Mouse (Mus musculus): Measurements from ENCODE around the gene Thra. TPM values are rescaled to one million over a fixed set of nuclear protein-coding genes. Genes with fewer than 3 reads are reported as not detected.

Thra gene
- polyA plus RNA-seq, 1 experiment from 2014 or later, result 106 TPM

DNA sequence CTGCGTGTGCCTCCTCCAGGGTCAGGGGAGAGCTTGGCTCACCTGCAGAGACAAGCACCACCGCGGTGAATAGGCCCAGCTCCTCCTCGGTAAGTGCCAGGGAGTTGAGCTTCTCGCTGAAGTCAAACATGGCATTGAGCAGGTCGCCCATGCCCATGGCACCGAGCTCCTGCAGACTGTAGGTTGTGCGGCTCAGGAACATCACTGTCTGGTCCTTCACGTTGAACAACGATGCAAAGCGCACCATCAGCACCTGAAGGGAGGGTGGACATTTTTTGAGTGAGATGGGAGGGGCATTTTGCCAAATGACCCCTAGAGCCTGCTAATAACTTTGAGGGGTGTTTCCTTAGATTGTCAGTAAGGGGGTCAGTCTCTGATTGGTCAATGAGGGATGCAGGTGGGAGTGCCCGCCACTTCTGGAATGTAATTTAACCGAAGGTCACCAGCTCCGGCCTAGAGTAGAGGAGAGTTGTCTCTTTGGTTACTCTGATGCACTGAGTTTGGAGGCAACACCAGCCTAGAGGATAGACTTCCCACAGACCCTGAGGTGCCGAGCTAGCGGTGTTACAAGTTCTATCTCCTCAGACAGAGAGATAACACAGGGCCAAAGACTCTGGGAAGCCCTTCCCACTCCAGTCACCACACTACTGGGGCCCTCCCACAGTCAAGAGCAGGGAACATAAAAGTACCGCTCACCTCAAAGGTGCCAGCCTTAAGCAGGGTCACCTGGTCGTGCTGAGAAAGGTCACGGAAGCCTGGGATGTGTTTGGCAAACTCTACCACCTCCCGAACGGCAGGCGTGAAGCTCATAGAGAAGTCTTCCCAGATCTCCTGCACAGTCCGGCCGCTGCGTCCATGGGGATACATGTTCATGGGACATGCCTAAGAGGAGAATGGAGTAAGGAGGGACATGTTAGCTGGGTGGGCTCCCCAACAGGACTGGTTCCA is 28.8 kb downstream of the Thra start:
- Histone ChIP-seq H3K27ac (peak overlapping the region; percentile 81; the same call in 1 of the 2 replicates), H3K36me3 (peaks cover 52% of the 10 kb centered on the region), H3K4me1 (replicated peaks) (peaks cover 66% of the 10 kb centered on the region), H3K4me2 (replicated peaks) (peak overlapping the region; percentile 45), H3K27me3 (no peaks in the 10 kb centered on the region), H3K4me3 (replicated peaks) (peak overlapping the region; percentile 17; the same call in 1 of the 2 replicates), H3K9ac (replicated peaks) (no peak overlapping the region), H3K9me3 (no peaks in the 10 kb centered on the region)
- no peak for ATAC-seq
- WGBS, result 92% methylated on average over 25 of the region's 25 CpGs

- Histone ChIP-seq H3K27me3 (no peaks in the 10 kb centered on the region), H3K4me3 (replicated peaks) (no peak overlapping the region), H3K9me3 (no peaks in the 10 kb centered on the region), H3K36me3 (peaks cover 43% of the 10 kb centered on the region), H3K4me1 (replicated peaks) (peaks cover 66% of the 10 kb centered on the region), H3K27ac (no peak overlapping the region), H3K4me2 (replicated peaks) (no peak overlapping the region), H3K9ac (replicated peaks) (no peak overlapping the region)
- ATAC-seq, result no peak
- WGBS, result 95% methylated on average over 26 of the region's 26 CpGs
These were observed 29.9 kb downstream of the Thra start for GRCm38 (mm10) chr11:98770096-98770975.

DNA sequence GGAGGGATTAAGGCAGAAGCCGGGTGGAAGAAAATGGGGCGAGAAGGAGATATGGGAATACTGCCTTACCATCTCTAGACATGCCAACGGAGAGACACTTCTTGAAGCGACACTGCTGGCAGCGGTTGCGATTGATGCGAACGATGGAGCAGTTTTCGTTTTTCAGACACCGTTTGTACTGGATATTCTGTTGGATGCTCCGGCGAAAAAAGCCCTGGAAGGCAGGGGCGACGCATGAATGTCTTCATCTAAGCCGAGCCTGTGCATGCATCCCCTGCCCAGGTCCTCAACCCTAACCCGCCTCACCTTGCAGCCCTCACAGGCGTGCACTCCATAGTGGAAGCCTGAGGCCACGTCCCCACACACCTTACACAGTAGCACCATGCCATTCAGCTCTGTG is 30.7 kb downstream of the Thra start:
- Histone ChIP-seq H3K27ac (no peak overlapping the region; the same call in 1 of the 2 replicates), H3K9me3 (no peaks in the 10 kb centered on the region), H3K4me2 (replicated peaks) (no peak overlapping the region), H3K27me3 (no peaks in the 10 kb centered on the region), H3K9ac (replicated peaks) (no peak overlapping the region), H3K4me3 (replicated peaks) (no peak overlapping the region), H3K36me3 (peaks cover 38% of the 10 kb centered on the region), H3K4me1 (replicated peaks) (peaks cover 66% of the 10 kb centered on the region)
- no peak for ATAC-seq
- 92% methylated on average over 18 of the region's 18 CpGs for WGBS

GRCm38 (mm10) chr11:98771844-98772525 is 31.5 kb downstream of the Thra start:
- Histone ChIP-seq H3K4me1 (replicated peaks) (peaks cover 66% of the 10 kb centered on the region), H3K4me2 (replicated peaks) (no peak overlapping the region), H3K9me3 (no peaks in the 10 kb centered on the region), H3K4me3 (replicated peaks) (no peak overlapping the region), H3K27ac (no peak overlapping the region), H3K9ac (replicated peaks) (no peak overlapping the region), H3K36me3 (peaks cover 38% of the 10 kb centered on the region), H3K27me3 (no peaks in the 10 kb centered on the region)
- no peak for ATAC-seq
- WGBS, result 98% methylated on average over 11 of the region's 11 CpGs

DNA sequence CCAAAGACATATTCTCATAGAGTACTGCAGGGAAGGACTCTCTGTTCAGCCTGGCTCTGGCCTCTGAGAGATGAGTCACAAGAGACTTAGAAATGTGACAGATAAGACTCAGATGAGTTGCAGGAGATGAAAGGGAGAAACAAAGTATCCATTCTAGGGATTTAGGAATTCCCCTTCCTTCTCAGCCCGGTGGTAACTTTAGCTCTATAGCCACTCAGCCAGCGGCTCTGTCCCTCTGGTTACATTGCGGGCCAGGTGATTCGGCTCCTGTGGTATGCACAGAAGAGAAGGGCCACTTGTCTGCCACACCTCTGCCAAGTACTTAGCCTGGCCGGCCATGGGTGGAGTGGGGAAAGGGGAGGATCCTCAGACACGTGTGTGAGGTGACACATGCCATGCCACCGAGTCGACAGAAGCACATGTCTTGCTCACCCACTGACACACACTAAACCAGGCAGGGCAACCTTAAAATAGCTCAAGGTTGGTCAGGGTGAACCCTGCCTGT is 32.3 kb downstream of the Thra start:
- Histone ChIP-seq H3K4me1 (replicated peaks) (peaks cover 63% of the 10 kb centered on the region), H3K4me3 (replicated peaks) (no peak overlapping the region), H3K36me3 (peaks cover 38% of the 10 kb centered on the region), H3K9ac (replicated peaks) (no peak overlapping the region), H3K4me2 (replicated peaks) (no peak overlapping the region), H3K27ac (no peak overlapping the region), H3K9me3 (no peaks in the 10 kb centered on the region), H3K27me3 (no peaks in the 10 kb centered on the region)
- no peak for ATAC-seq
- WGBS, result 82% methylated on average over 8 of the region's 8 CpGs

DNA sequence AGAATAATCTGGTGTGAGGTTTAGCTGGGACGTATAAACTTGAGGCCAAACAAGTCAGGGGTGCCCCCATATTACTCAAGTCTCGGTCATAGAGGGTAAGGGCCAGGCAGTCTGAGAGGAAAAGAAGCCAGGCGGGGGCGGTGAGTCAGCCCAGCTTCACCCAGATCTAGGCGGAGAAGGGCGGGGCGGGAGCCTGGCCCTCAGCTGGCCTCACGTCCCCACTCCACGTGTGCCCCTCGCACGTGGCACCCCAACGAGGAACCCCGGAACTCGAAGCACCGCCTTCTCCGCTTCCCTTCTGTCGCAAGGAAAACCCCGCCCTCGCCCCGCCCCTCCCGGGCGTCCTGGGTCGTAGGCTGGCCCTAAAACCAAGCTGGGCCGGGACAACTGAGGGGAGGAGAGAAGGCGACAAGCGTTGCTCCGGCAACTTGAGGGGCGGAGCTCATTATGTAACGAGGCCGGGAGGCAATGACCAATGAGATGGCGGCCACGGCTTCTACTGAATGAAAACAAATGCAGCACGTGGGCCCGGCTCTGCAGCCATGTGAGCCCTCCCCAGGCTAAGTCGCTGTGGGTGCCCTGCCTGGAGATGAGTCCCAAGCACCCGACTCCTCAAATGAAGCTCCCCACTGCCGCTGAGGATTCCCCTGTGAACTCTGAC is 33.3 kb downstream of the Thra start:
- WGBS, result 1% methylated on average over 37 of the region's 37 CpGs
- peaks cover 52% of the 10 kb centered on the region for H3K4me1 ChIP-seq (replicated peaks)
- H3K27ac ChIP-seq, result no peak overlapping the region
- H3K4me2 ChIP-seq (replicated peaks), result peak overlapping the region; percentile 78
- H3K4me3 ChIP-seq (replicated peaks), result peak overlapping the region; percentile 40
- ATAC-seq, result peak; percentile 69
- peaks cover 30% of the 10 kb centered on the region for H3K36me3 ChIP-seq
- H3K9ac ChIP-seq (replicated peaks), result peak overlapping the region; percentile 36
- H3K27me3 ChIP-seq, result no peaks in the 10 kb centered on the region
- no peaks in the 10 kb centered on the region for H3K9me3 ChIP-seq

DNA sequence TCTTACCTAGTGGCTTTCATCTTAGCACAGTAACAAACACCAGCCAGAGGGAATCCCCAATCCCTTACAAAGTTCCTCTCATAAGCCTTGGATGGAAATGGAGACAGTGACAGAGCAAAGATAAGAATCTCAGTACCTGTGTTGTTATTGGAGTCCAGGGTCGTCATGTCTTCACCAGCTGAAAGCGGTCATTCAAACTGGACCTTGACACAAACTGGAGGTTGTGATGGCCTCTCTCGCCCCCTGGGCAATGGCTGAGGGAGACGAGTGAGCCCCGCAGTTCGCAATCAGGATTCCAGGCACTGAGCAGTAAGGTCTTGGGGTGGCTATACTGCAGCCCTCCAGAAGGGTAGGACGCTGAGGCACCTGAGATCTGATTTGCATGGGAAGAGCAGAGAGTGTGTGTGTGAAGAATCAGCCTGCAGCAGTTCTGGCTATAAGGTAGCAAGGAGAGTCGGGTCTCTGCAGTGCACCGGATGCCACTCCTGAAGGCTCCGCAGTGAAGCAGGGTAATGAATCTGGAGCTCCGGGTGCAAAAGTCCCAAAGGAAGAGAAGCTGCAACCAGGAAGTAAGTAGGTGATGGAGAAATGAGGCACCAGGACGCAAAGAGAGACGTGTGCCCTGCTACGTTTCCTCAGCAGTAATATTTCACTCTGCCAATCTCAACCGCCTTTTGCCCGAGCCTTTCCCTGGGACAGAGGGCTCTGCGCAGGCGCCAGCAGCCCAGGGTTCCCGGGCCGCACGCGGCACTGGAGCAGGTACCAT is 34.3 kb downstream of the Thra start, which contains the start of gene Nr1d1:
Gene Nr1d1, minus strand, starts transcription at position 752 of the 766 bp plus-strand sequence.
- peak; percentile 41 for ATAC-seq
- Histone ChIP-seq H3K9ac (replicated peaks) (peak within 1 kb of the TSS; percentile 50), H3K36me3 (peaks cover 20% of the 10 kb centered on the region), H3K9me3 (no peaks in the 10 kb centered on the region), H3K27ac (peak within 1 kb of the TSS; percentile 48), H3K4me3 (replicated peaks) (peak within 1 kb of the TSS; percentile 40), H3K27me3 (no peaks in the 10 kb centered on the region), H3K4me1 (replicated peaks) (peaks cover 49% of the 10 kb centered on the region), H3K4me2 (replicated peaks) (peak within 1 kb of the TSS; percentile 78)
- WGBS, result 2% methylated on average over 22 of the region's 22 CpGs

DNA sequence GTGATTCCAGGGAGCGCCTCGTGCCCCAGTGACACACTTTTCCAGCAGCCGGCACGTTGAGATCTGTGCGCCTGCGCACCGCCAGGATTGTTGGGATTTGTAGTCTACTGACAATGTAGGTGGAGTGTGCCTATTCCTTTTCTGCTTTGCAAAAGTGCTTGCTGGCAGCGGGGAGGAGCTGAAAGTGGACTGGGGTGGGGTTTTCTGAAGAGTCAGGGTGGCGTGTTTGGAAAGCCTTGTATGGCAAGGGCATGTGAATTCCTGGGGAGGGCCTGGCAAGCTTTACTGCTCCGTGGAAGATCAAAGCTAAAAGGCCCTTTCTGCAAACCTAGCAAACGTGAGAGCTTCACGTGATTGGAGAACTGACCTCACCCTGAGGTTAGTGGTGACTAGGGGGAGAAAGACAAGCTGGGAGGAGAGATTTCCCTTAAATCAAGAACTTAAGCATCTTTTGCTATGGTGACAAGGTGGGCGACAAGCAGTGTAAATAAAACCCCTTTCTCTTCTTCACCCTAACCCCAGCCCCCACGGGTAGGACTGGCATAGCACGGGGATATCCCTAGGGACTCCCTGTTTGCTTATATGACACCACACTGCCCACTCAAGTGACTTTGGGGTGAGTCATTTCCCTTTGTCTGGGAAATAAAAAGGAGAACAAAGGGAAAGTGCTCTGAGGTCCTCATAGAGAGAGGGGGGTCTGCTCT is 35.1 kb downstream of the Thra start:
- Histone ChIP-seq H3K27ac (peak overlapping the region; percentile 40), H3K4me2 (replicated peaks) (peak overlapping the region; percentile 78), H3K27me3 (no peaks in the 10 kb centered on the region), H3K4me3 (replicated peaks) (peak overlapping the region; percentile 40), H3K4me1 (replicated peaks) (peaks cover 49% of the 10 kb centered on the region), H3K9ac (replicated peaks) (peak overlapping the region; percentile 50), H3K9me3 (no peaks in the 10 kb centered on the region), H3K36me3 (peaks cover 13% of the 10 kb centered on the region)
- 9% methylated on average over 15 of the region's 15 CpGs for WGBS
- peak; percentile 89; the same call in 1 of the 2 replicates for ATAC-seq

GRCm38 (mm10) chr11:98776052-98776764 is 35.8 kb downstream of the Thra start:
- 0 out of 2 replicates have a peak overlapping the region, but pooled peaks have one; percentile 48 for H3K9ac ChIP-seq (replicated peaks)
- H3K4me2 ChIP-seq (replicated peaks), result peak overlapping the region; percentile 78
- H3K36me3 ChIP-seq, result peaks cover 7% of the 10 kb centered on the region
- no peaks in the 10 kb centered on the region for H3K9me3 ChIP-seq
- WGBS, result 51% methylated on average over 12 of the region's 12 CpGs
- H3K27me3 ChIP-seq, result no peaks in the 10 kb centered on the region
- ATAC-seq, result no peak
- no peak overlapping the region for H3K4me3 ChIP-seq (replicated peaks)
- peak overlapping the region; percentile 40 for H3K27ac ChIP-seq
- H3K4me1 ChIP-seq (replicated peaks), result peaks cover 49% of the 10 kb centered on the region

Measured in midbrain, embryonic 13.5 days (tissue).